Mouse (Mus musculus): ENCODE measurements at regions not wholly inside any gene's neighbourhood (a gene's known extent, or its start where the extent isn't known, plus 50 kb on each side); places are given as distances from the start of the nearest gene placed in this dataset.
A peak's percentile ranks its signal among the peaks of the same experiment; 100 is the strongest.

DNA sequence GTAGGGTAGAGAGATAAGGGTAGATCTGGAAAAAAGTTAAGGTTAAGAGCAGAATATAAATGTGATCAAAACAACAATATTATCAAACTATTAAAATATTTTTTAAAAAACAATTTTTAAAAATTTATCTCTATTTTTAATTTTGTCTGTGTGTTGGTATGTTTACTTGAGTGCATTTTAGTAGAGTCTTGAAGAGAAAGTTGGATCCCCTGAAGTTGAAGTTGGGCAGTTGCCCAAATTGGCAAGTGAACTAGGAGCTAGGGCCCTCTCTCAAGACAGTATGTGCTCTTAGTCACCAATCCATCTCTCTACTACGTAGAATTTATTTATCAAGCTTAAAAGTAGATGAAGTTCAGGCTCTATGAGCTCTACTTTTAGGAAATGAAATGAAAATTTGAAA is 59.9 kb downstream of the Adamts1 start:
- DNase-seq = no peak

DNA sequence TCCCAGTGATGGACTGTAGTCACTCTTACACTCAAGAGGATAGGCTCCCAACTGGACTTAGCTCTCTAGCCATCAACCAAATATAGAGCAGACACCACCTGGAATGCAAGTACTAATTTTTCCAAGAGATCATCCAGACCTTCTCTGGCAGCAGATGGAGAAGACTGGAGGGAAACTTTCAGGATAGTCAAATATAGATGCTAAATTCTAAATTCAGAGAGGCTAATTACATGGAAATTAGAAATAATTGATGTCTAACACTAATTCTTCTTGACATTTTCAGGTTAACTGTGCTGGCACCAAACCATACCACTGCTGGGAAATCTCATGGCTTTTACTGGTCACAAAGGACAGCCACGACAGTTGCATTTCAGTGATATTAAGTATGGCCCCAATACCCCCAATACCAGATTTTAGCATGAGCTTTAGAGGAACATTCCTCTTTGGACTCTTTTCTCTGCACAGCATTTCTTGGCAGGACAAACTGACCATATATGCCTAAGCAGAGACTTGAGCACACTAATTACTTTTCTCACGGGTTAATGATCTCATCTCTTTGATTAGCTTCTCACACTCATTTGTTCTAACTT is 64.2 kb downstream of the Adamts1 start:
- DNase-seq = no peak

DNA sequence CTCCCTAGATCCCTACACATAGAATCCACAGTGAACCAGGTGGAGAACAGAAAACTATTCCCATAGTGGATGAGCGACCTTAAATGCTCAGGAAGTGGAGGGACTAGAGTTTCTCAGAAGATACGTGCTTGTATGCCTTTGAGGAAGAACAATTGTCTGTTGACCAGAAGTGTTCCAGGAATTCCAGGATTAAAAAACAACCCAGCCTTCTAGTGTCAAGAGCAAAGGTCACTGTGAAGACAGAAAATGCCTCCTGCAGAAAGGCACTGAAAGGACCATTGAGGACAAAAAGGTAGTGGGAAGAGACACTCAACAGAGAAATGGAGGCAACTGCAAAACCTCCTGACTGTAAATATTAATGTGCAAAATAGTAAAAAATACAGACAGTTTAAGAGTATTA is 74.9 kb downstream of the Adamts1 start:
- no peak for DNase-seq

DNA sequence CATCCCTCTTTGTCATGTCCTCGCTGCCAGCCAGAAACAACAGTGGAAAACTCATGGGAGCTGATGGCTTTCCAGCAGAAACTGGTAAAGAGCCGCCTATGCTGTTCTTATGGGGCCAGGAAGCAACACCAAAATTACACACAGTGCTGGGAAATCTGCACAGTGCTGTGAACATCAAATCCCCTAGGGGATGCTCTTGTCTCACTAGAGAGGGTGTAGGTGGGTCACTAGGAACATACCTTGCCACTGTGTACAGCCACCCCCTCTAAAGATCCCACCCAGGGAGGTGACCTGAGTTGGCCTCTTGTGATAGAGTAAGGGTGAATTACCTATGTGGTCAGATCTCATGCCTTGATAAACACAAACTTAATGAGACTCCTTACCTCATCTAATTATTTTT is 80.9 kb downstream of the Adamts1 start:
- peak in 1 of 2 experiments; percentile 5 for DNase-seq

DNA sequence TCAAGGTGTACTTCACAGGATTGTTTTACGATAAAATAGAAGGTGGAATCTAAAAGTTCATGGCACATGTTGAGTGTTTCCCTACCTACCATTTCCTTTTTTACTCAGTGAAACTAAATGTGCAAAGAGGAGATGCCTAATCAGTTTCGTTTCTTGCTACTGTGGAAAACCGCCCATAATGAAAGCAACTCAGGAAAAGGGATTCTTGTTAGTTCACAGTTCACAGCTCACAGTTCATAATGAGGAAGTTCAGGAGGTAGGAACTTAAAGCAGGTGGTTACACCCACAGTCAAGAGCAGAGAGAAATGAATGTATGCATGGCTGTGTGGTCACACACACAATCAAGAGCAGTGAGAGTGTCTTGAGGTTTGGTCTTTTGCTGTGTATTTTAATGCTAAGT is 90.6 kb downstream of the Adamts1 start:
- no peak for DNase-seq

DNA sequence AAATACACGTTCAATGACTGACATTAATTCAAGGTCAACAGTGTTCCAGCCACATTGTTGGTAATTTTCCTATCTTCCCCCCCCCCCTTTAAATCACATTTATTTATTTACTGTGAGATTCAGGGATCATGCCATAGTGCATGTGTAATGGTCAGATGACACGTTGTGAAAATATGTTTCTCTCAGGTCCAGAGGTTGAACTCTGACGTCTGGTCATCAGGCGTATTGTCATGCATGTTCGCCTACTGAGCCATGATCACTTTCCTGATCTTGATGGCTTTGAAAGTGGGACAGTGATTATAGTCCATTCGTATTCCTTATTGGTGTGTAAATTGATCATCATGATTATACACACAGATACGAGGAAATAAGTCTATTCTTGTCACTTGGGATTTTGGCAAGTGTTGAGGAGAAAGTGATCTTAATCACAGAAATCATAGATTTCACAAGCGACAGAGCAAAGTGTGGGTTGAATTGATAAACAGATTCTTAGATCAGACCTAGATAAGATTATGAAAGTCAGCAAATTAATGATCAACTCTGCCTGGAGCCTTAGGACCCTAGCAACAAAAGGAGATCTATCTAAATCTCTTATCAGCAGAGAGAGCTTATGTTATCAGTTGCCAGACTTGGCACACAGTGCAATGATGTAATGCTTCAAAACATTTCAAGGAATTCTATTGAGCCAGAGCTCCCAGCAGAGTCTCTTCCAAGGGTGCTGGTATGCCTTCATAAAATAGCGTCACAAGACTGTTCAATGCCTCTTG is 98.5 kb downstream of the Adamts1 start:
- no peak for DNase-seq

DNA sequence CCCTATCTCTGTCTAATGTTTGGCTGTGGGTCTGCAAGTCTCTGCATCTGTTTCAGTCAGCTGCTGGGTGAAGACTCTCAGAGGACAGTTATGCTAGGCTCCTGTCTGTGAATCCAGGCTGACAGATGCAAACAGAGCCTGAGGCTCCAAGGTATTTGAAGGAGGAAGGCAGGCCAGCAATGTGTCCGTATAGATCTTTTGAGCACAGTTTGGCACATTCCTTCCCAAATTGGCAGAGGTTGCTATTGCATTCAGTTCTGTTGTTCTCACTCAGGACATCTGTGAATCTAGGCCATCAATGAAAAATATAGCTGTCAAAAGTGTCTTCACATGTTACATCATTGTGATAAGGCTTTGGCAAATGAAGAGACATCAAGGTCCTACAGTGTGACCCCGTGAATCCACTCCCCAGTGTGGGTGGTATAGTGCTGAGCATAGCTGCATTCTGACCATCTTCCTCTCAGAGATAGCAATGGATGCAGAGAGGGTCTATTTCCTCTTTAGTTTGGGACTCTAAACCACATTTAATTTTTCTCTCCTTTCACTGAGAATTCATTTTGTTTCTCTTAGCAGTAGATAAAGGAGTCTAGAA is 99.9 kb downstream of the Adamts1 start:
- DNase-seq = no peak

DNA sequence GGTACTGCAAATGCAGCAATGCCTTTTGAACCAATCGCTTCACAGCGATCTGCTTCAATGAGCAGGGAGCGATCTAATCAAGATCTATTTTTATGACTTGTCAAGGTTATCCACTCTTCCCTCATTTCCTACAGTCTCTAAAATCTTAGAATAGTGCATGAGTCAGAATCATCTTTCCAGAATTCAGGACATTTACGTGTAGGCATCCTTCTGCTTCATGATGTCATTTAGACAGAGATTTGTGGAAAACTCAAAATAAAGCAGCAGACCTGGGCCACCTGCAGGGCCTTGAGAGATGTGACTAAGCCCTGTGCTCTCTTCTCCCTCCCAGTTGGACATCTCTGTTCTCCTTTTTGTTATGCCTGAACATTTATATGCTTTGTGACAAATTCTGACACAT is 103.6 kb downstream of the Adamts1 start:
- DNase-seq = no peak

DNA sequence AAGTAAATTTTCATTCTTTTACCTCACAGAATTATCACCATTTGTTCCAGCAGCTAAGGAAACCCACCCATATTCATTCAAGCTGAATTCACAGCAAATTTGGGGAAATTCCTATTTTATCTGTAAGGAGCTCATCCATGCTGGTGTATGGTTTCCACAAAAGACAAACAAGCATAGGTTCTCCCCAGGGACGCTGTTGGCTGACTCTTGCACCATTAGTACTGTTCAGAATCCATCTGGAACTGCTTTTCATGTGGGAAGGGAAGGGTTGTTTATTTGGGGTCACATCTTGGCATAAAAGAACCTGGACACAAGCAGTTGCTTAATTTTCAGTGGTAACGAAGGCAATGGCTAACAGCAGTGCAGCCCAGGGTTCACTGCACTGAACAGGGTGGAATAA is 120.2 kb downstream of the Adamts1 start:
- no peak for DNase-seq

DNA sequence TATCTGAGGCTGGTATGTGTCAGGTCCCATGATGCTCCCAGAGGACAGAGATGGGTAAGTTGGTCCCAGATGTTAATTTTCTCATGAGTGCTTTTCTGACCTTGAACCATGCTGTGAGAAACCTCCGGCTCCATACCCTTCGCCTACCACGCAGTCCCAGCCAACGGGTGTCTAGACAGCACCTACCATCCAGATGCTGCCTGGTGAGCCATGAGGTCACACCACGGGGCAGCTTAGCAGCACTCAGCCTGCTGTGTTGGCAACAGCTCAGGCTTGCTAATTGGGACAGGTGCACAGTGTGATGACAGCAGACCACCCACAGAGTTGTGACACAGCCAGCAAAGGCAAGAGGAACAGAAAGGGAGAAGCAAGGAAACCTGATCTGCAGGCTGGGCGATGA is 122.6 kb downstream of the Adamts1 start:
- DNase-seq = no peak

DNA sequence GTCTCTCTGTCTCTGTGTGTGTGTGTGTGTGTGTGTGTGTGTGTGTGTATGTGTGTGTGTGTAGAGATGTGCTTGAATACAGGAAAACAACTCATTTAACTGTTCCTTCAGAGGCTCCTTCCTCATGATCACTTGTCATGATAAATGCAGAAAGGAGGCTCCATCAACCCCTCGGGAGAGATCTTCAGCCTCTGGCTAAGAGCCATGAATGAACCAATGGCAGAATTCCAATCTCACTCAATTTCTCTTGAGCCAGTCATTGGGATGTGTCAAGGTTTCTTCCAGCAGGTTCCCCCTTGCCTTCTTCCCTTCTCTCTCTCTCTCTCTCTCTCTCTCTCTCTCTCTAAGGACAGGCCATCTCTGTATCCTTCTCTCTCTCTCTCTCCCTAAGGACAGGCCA is 124.1 kb downstream of the Adamts1 start:
- DNase-seq = no peak

DNA sequence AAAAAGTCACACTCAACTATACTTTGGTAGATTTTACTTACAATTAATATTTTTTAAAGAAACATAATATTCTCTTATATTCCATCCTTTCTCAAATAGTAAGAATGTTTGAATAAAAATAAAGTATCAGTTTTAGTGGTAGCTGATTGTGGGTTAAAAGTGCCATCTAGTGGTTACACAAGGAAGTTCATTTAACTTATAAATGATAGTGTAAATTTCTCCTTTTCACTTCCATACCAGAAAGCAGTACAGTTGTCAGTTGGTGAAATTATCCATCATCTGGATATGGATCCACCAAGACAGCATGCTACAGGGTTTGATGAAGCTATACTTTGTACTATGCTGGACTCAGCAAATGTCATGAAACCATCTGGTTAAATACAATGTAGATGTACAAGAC is 124.7 kb downstream of the Adamts1 start:
- DNase-seq = no peak

DNA sequence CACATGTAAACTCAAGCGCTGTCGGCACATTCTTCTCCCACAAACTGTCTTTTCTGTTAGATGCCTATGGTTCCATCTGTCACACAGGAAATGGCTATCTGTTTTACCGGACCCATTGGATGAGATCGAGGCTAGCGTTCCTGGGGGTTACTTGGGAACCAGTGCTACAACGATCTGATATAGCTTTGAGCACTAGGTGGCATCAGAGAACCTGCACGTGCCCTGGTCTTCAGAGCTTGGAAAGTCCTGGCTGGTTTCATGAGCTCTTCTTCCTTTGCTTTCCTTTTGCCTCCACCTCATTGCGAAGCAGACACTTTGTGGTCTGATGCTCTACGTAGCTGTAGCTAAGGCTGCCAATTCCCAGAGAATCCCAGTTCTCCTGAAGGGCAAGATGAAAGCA is 123.8 kb upstream of the Cyyr1 start:
- peak; percentile 61 to 63 for DNase-seq

DNA sequence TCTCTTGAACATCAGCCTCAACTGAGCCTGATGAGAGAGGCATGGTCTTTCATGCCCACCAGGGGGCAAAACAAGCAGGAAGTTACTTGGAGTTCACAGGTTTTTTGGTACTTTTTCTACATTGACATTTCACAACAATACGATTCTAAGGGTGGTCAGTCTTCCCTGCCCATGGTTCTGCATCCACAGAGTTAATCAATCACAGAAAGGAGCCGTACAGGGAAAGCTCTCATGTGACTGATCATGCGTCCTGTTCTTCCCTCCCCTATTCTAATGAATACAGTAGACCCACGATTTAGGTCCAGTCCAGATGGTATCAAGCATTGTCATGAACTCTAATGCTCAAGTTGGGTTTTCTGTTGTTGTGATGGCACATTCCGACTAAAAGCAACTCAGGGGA is 115.6 kb upstream of the Cyyr1 start:
- no peak for DNase-seq

DNA sequence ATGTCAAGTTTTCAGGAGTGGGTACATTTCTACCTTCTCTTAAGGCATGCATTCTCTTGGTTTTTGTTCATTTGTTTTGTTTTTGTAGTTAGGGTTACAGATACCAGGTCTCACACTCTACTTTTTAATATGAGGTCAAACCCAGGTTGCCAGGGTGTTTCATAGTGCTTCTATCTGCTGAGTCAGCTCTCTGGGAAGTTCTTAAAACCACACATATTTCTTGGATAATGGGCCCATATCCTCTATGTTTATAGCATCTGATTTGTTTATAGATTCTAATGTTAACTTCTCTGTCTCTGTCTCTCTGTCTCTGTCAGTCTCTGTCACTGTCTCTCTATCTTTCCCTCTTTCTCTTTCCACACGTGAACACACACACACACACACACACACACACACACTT is 114.6 kb upstream of the Cyyr1 start:
- no peak for DNase-seq

DNA sequence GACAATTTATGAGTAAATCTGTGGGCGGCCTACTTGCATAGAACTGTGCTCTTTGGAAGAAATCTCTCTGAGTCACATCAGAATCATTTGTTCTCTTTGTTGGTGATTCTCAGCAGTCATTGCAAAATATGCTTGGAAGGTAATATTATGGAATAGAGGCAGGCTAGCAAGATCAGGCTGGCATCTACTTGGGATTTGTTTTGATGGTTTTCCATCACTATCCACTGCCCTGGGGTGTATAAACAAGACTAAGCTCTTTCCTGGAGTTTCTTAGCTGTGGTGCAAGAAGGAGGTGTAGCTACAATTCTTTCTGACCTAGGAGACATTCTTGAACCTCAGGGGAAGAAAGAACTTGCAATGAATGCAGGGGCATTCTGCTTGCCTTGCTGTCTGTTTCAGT is 96.3 kb upstream of the Cyyr1 start:
- DNase-seq = no peak

DNA sequence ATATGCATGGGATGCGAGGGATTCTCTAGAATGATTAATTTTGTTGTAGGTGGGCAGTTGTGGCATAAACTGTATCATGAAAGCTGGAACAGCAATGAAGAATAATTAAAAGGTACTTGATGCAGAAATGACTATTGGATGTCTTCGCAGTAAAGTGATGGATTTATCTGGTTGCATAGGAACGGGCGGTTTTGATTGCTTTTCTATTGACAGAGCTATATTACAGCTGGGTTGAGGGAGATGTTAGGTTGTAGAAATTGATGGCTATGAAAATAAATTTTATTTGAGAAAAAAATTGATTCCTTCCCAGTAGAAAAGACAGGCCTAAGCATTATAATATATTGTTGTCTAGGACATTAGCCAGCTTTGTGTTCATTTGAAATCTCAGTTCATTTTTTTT is 87.8 kb upstream of the Cyyr1 start:
- DNase-seq = no peak

DNA sequence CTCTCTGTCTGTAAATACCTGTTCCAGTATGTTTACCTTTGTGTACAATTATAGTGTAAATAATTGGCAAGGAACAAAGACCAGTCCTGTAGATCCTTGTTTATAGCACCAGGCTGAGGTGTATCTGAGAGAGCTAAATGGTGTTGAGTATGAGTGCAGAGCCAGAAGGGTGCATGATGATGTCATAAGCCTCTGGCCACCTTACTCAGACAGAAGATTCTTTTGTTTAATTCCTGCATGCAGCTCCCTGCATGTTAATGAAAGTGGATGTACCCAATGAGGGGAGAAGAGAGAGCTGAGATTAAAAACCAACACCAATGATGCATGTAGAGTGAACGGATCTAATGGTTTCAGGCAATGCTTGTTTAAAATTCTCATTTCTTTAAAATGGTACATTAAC is 83.9 kb upstream of the Cyyr1 start:
- no peak for DNase-seq

DNA sequence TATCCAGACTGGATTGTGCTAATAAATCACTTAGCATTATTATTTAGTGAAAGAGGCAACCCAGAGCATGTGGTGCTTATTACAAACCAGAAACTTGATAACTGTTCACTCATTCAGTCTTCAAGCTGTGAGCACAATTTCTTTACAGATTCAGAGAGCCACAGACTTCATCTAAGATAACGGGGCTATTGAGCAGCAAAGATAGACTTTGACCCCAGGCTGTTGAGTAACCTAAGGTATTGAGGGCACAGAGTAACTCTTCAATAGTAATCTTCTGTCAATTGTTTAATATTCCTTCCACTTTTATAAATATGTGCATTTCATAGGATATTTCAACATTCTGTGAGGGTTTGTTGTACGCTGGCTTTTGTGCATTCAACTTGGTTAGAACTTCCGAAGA is 76.5 kb upstream of the Cyyr1 start:
- DNase-seq = no peak

DNA sequence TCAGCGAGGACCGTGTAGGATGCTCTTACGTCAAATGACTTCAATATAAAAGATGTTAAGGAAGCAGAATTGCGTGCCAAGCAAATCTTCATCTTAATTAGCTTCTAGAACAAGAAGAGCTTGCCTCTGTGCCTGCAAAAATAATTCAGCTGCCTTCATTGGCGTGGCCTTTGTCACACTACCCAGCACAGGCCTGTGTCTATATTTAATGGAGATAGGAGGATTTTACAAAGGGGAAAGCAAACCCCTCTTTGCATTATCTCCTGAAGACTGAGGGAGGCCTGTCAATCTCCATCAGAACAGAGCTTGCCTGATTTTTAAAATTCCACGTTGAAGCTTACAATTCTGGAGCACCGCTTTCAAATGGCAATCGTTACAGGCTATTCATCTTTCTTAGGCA is 71.3 kb upstream of the Cyyr1 start:
- no peak for DNase-seq

DNA sequence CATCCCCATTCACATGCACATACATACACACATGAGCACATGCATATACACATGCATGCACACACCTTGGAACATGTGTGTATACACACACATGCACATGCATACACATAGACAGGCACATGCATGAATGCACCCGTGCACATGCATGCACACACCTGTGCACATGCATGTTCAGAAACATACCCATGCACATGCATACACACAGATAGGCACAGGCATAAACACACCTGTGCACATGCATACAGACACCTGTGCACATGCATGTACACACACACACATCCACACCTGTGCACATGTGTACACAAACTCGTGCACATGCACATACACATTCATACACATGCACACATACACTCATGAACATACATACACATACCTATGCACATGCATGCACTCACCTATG is 50.9 kb upstream of the Cyyr1 start:
- DNase-seq = no peak

Measured in kidney, postnatal 36 days (tissue).